Mouse (Mus musculus) kidney, adult 2 months (tissue): ENCODE data around the gene Dtl.

Source experiments
- CTCF ChIP-seq: fragments of 200-500 bp; conservative IDR thresholded peaks from 2 replicates; pipeline ENCODE4 v1.5.1; 2011; ENCODE audit warnings: low read depth, mild to moderate bottlenecking, control low read depth, low read length, moderate library complexity, mixed read lengths; ENCODE audit not compliant: insufficient read depth, insufficient read length
- POLR2A ChIP-seq: fragments of 200-500 bp; IDR thresholded peaks from one replicate; pipeline ENCODE4 v1.6.1; 2011; ENCODE audit warnings: low read depth, low read length, control low read depth

DNA sequence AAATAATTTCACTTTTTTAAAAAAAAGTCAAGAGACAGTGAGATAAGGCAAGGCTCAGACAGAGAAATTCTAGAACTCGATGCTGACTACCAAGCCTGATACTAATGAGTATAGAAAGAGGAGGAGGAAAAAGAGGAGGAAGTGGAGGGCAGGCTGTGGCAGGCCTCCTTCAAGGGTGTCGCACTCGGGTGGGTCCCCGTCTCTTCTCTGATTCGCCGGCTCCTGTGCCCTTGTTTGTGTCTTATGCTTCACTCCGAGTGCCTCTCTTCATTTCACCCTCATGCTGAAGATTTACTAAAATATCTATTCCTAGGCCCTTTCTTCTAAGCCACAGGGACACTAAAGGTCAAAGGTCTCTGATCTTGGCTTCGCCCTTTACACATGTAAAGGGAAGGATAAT lies 63.8 kb downstream of the Dtl start:
- TF ChIP-seq CTCF (no peak), POLR2A (no peak)
